Mouse (Mus musculus): ENCODE data around the gene Gns.

GRCm38 (mm10) chr10:121426458-121427070 is 61.7 kb downstream of the Gns start:
- no peak for TF ChIP-seq POLR2A (IDR thresholded peaks at IDR 0.05; ENCODE audit: borderline replicate concordance, insufficient read depth, low read length)
- no peak for TF ChIP-seq CTCF (IDR thresholded peaks at IDR 0.05; ENCODE audit: borderline replicate concordance, insufficient read depth, low read depth, low read length)
